Mouse (Mus musculus): Measurements from ENCODE around the gene Lamb1.

The Lamb1 gene

DNA sequence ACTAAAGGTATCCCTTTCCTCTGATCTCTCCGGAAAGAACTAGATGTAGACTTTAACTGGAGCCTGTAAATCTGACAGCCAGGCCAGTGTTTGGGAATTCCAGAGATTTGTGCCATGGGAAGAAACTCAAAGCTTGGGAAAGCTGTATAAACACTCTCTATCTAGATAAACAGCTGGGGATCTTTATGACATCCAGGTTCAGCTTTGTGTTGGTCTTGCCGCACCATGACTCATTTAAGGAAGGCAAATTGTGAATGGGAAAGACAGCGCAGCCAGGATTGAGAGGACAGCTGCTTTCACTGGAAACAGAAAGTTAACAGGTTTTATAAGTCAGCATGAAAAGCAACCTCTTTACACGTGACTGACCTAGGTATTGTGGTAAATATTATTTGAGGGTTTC is 12.8 kb upstream of the Lamb1 start:
- DNase-seq (ENCODE audit: low spot score), result no peak

DNA sequence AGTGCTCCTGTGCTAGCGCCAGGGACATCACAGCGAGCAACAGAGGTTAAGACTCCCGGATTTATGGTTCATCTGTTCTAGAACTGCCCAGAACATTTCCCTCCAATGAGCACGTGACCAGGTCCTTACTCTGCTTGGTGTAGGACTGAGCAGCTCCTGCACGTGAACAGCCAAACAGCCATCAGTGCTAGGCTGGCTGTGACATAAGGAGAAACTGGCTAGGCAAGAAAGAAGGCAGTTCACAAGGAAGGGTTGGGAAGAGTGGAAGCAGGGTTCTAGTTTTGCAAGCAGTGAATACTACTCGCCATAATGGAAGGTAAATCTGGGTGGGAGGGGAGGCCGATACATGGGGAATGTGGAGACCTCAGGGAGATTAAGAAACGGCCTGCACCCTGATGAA is 10.1 kb upstream of the Lamb1 start:
- no peak for DNase-seq (ENCODE audit: low spot score)

DNA sequence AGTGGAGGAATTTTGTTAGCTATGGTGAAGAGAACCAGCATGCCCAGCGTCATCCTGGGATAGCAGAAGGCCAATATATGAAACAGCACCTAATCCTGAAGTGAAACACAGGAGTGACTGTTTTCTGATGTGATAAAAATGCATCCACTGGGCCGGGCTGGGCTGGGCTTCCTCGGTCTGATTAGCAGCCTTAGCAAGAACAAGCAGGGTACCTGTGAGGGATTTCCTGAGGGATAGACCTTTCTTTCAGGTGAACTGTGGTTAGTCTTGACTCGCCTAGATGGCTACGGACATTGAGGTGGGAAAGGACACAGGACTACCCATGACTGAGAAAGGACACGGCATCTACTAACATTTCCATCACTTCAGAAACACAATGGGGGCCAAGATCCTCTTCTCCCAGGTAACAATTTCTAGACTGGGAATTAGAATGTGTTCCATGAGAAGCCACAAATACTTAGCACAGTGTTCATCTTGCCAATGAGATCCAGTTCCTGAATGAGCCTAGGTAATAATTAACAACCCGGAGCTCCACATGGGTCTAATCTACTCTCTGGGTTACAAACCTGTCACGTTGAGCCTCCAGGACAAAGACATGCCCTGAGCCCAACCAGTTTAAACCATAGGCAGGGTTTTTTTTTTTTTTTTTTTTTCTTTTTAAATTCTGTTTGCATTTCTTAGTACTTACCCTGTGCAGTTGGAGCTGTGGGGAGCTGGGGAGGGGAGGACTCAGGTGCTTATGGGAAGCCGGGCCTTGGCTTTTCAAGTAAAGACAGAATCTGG is 8.7 kb upstream of the Lamb1 start:
- DNase-seq (ENCODE audit: low spot score), result no peak

DNA sequence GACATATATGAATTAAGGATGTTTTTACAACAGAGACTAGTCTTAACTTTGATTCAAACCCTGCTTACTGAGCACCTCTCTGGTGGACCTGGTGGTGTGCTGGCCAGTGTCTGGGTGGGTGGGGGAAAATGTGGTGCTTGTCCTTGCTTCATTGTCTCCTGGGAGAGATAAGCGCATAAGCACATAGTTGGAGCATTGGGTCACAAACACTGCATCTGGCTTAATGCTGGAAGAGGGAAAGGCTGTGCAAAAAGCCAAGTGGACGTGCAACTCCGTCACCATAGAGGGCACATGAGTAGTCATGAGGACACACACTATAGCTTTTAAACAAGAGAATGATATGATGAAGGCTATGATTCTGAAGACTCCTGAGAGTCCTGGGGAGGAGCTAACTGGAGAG is 3.2 kb upstream of the Lamb1 start:
- no peak for DNase-seq (ENCODE audit: low spot score)

DNA sequence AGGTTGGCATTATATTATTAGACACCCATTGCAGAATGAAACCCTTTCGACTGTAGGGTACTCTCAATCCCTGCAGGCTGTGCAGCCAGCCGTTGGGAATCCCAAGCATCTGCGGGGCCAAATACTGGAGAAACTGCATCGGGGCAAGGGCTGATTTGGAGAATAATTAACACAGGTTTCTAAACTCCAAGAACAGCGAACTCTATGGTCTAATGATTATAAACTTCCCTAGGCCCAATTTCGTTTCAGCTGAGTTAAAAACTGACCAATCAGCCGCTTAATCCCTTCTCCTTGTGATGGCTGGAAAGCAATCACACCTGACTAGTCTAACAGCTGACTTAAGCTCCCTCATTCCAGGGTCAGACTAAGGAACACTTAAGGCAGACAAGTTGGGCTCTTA is 1.1 kb upstream of the Lamb1 start:
- no peak for DNase-seq (ENCODE audit: low spot score)

DNA sequence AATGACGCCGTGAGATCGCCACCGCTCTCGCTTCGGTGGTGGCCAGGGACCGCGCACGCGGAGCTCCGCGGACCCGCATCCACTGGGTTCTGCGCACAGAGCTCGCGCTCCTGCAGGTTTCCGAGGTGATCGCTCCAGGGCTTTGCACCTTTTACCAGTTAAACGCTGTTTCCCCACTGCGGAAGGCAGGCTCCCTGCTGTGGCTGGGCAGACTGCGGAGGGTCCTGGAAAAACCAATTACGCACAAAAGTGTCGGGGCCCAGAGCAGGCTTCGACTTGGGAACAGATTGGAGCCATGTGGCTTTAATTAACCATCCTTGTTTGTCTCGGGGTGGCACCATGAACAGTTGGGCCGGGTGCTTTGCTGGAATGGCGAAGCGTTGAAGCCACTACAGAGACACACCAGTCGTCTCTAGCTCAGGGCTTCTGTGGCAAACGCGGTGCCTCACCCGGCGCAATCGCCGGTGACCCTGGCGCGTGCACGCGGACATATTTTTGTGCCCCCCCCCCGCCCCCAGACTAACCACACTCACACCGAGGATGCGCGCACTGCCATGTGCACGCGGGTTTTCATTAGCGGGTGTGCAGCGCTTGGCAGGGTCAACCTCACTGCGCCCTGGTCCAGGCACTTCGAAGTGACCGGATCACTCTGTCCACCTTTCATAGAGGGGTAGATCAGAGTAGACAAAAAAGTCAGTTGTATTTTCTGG is 843 bp downstream of the Lamb1 start:
- DNase-seq (ENCODE audit: low spot score), result no peak

DNA sequence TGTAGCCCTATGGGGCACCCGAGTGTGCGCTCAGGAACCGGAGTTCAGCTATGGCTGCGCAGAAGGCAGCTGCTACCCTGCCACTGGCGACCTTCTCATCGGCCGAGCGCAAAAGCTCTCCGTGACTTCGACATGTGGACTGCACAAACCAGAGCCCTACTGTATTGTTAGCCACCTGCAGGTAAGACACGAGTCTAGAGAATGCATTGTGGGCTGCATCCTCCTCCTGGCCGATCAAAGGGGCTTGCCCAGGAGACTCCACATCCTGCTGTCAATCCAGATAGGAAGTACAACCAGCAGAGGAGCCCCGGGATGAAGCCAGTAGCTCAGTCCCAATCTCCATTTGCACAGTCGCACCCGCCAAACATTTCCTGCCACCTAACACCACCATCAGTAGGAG is 1.7 kb downstream of the Lamb1 start:
- DNase-seq (ENCODE audit: low spot score), result no peak

DNA sequence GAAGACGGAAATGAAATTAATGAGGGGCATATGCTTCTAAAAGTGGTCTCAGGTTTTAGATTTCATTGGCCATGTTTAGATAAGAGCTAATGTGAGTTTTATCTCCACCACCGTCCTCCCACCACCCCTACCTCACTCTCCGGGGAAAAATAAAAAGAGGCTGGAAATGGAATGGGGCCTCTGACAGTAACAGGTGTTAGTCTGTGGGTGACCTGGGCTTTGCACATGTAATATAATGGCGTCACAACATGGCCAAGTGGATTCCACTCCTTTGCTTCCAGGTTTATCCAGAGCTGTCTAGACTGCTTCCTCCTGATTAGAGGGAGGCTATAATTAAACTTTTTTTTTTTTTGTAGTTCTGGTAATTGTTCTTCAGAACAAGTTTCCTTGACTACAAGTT is 2.3 kb downstream of the Lamb1 start:
- DNase-seq (ENCODE audit: low spot score), result no peak

DNA sequence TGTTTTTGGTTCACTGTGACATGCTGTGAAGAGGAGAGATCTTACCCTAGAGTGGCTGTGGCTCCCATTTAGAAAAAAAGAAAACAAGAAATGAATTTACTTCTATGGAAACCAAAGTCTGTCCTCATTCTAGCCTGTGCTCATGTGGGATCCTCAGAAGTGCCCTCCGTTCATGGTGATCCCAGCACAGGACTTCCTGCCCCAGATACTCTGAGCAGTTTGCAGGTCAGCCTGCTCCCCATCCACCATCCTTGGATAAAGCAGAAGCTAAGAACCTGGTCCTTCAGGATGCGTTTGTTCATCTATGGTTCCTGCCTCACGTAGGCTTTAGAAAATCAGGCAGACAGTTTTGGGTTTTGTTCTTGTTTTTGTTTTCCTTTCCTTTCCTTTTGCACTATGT is 3.3 kb downstream of the Lamb1 start:
- DNase-seq (ENCODE audit: low spot score), result no peak

DNA sequence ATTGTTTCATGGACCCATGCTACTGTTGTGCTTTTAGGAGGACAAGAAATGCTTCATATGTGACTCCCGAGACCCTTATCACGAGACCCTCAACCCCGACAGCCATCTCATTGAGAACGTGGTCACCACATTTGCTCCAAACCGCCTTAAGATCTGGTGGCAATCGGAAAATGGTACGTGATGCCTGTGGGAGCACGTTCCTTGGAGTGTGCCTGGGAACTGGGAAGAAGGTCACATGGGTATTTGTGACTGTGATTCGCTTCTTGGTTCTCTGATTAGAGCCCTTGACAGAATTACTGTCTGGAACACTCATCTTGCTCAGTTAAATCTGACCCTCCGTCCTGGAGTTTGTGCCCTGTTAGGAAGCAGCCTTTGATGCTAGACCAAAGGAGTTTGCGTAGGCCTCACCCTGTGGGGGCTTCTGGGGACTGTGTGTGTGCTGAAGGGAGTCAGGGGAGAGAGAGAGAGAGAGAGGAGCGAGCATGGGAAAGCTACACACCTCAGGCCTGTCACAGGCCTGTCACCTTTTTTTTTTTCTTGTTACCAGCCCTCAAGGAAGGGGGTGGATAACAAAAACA is 4.1 kb downstream of the Lamb1 start:
- DNase-seq (ENCODE audit: low spot score), result no peak

DNA sequence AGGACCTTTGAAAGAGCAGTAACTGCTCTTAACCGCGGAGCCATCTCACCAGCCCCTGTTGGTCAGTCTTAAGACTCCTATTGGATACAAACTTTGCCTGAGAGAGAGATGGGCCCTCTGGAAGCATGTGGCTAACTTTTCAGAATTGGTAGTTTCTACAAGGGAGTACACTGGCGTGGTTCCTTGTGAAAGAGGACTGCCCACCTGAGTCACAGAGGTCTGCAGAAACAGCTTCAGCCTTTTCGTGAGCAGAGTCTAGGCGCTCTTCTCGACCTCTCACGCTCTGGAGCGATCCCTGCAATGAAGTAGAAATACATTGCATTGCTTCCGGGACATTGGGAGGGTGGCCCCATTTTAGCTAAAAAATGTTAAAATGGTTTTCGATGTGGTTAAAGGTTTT is 5.3 kb downstream of the Lamb1 start:
- DNase-seq (ENCODE audit: low spot score), result no peak

DNA sequence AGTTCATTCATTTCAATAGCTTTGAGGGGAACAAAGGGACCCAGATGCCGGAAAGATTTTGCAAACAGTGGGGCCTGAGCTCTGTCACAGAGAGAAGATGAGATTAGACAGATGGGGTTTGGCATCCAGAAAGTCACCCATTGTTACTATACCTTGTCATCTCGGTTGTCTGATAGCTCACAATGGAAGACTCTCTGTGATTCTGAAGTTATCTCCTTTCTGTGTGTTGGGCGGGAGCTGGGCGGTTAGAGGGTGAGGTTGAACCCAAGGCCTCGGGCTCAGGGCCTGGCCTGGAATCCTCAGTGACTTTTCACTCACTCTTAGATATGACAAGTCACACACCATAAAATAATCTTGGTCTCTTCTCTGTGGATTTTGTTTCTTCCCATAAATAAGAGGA is 5.7 kb downstream of the Lamb1 start:
- DNase-seq (ENCODE audit: low spot score), result no peak

DNA sequence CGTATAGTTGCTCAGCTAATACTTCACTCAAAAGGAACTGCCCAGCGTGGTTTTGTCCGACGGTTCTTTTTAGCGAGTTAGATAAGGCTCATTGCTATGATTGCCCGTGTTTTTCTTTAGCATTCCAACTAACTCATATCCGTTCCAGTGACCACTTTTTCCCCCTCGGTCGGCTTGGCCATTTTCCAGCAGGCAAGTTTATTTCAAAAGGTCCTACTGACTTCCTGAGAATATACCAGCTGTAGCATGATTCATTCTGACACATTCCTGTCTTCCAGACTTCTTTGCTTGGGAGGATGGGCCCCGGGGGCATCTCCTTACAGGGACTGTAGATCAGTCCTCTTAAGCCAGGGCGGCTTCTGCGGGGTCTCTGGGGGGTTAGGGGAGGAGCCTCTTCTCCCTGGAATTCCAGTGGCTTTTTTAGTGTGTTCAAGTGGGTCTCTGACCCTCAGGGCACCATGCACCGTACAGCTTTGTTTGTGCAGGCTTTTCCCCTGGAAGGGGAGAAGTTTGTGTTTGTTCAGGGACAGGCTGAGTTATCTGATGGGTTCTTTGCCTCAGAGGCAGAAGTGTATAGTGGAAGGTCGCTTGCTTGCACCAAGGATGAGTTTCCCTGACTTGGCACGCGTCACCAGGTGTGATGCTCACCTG is 6.5 kb downstream of the Lamb1 start:
- DNase-seq (ENCODE audit: low spot score), result no peak

DNA sequence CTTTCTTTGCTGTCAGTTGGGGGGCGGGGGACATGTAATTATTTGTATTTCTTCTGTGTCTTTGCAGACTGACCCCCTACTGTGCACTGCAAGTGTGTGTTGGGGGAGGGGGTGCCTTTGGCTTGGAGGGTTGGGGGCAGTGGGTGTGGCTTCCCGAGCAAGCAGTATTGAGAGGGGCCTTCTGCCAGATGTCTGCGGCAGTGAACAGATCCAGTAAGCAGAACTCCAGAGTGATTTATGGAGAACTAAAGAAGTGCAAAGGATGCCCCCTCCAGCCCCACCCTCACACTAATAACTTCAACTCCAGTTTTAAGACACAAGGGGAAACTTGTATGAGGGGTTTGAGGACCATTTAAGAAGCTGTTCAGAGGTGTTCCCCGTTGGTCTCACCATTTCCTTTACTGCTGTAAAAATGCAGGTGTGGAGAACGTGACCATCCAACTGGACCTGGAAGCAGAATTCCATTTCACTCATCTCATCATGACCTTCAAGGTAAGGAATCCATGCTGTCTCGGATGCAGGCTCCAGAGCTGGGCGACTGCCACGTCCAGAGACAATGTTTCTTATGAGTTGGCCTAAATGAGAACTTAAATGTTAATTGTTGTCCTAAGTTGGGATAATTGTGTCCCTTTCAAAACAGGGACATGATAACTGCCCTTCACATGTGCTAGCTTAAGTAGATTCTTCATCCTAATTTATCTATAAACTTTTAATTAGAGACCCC is 7.1 kb downstream of the Lamb1 start:
- DNase-seq (ENCODE audit: low spot score), result no peak

DNA sequence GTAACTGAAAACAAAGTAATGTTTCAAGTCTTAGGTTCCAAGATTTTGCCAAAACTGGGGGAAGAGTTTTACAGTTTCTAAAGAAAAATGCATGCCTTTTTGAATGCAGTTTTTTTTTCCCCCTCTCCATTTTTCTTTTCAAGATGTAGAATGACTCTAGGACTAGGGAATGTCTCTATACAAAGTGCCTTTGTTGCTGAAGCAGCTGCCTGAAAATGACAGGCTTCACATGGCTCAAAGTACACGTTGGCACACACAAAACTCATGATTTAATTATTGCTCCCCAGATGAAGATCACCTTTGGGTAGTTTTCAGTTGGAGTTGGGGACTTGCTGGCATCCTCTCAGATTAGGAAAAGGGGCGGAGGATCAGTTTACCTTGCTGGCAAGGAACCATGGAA is 7.8 kb downstream of the Lamb1 start:
- no peak for DNase-seq (ENCODE audit: low spot score)

DNA sequence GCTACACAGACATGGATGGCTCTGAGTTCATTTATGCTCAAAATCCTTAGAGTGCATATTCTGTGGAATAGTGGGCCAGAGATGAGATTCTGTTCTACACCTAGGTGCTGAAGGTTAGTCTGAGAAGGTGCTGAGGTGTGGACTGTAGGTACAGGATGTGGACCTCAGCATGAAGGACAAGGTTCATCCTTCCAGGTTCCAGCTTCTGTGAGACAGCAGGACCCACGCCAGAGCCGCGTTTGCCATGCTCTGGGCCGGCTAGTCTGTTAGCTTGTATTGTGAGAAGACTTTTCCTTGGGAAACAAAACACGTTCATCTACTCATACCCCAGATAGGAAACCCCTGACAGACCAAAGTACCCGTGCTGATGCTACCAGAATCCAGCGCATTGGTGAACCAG is 8.6 kb downstream of the Lamb1 start:
- no peak for DNase-seq (ENCODE audit: low spot score)

DNA sequence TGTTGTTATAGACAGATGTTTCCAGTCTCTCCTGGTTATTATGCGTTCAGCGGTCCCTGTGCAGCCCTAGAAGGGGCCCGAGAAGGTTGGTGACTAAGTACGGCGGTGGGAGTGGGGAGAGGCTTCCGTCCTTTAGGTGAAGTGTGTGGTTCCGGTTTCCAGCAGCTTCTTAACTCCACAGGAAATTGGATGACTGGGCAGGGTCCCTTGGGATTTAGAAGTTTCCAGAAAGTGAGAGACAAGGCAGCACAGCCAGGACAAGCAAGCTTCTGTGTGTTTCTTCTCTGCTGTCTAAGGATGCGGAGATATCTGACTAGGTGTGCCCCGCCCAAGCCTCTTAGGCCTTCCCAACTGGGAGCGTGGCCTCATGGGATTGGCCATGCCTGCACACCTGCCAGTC is 10.4 kb downstream of the Lamb1 start:
- no peak for DNase-seq (ENCODE audit: low spot score)

DNA sequence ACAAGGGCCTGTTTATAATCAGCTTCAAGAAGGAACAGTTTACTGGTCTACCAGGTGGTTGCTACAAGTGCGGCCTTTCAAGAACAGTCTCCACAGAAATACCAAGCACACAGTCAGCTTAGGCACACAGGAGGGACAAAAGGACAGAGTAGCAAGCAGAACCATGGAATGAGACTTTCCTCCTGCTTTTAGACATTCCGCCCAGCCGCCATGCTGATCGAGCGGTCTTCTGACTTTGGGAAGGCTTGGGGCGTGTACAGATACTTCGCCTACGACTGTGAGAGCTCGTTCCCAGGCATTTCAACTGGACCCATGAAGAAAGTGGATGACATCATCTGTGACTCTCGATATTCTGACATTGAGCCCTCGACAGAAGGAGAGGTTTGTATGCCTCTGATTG is 13.2 kb downstream of the Lamb1 start:
- DNase-seq (ENCODE audit: low spot score), result no peak

DNA sequence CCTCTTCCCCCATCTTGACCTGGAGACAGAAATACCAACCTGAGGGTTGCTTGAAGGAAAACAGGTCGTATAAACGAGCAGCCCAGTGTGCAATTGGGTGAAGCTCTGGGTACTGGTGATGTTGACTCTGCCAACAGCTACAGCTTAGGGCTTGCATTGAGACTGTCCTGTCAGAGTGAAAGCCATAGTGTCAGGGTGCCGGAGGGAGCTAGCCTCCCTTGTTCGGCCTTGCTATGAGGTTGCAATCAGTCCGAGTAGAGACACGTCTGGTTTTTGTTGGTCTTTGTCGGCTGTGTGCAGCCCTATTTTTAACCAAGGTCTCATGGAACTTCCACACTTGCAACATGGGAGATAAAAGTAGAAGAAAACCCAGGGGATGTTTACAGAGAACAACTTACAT is 15.3 kb downstream of the Lamb1 start:
- no peak for DNase-seq (ENCODE audit: low spot score)

DNA sequence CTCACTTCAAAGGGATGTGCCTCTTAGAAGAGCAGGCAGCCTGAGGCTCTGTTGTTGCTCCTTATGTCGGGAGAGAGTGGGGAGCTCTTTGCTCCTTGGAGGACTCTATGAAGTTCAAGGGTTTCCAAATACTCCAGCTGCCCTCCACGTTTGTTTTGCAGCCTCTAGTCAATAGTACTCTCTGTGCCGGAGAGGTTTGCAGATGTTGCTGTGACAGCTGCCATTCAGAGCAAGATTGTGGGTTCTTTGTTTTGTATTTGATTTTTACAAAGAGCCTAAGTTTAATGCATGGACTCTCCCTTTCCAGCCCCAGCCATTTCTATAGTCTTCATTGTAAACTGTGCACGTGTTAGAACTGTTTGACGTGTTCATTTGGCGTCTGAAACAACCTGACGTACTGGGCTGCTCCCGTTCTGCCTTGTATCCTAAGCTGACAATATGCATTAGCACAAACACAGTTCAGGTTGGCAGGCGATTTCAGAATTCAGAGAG is 16.1 kb downstream of the Lamb1 start:
- DNase-seq (ENCODE audit: low spot score), result no peak

DNA sequence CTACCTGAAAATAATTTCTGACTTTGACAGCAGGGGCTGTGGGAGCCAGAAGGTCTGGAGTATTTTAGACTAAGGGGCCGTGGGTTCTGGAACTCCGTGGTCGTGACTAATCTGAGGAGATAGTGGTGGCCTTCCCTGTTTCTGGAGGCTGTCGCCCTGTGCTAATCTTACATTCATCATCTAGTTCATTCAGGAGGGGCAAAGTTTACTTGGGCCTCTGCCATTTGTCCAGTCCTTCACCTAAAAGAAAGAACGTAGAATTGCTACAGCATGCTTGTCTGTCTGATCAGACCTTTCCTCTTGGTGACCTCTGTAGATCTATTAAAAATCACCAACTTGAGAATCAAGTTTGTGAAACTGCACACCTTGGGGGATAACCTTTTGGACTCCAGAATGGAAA is 17.2 kb downstream of the Lamb1 start:
- no peak for DNase-seq (ENCODE audit: low spot score)

DNA sequence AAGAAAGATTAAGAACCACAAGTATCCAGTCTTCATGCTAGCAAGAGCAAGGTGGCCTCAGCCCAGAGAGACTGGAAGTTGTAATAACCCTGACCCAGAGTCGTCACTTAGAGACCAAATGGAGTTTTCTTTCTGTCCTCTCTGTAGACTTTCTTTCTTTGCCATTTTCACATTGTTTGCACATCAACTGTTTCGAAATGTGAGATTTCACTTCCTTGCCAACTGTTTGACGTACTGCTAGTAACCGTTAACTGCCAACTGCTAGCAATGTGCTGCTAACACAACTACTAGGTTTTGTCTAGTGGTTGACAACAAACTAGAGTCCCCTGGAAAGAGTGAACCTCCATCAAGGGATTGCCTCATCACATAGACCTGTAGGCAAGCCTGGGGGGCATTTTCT is 18.1 kb downstream of the Lamb1 start:
- no peak for DNase-seq (ENCODE audit: low spot score)
